Mouse (Mus musculus) c-Kit-negative CD71-positive TER-119-positive erythroid progenitor cells, embryonic 14.5 days (primary cell): ENCODE measurements around the gene 1700014D04Rik.
"Not testable (repeated sequence)": the region's sequence is repeated elsewhere in the genome, so short reads cannot be mapped to it uniquely, and the experiment has no call there.

Source experiments
- DNase-seq: peaks from one replicate; pipeline ENCODE4 v3.0.0-alpha.2; 2013; ENCODE audit warnings: low read depth, low spot score

Gene 1700014D04Rik

DNA sequence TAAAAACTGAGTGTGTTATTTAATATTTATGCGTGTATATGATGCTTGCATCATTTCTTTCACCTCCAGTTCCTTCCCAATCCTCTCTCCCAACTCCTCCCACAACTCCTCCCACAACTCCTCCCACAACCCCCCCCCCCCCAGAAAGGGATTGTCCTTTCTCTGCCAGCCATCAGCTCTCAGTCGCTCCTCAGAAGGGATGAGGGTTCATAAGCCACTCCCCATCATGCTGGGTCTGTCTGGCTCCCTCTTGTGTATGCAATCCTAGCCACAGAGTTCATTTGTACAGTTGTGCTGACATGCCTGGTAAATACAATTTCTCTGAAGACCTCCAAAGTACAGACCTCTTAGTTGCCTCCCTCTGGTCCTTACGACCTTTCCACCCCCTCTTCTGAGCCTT, 11.4 kb downstream of the 1700014D04Rik start:
- no peak for DNase-seq

DNA sequence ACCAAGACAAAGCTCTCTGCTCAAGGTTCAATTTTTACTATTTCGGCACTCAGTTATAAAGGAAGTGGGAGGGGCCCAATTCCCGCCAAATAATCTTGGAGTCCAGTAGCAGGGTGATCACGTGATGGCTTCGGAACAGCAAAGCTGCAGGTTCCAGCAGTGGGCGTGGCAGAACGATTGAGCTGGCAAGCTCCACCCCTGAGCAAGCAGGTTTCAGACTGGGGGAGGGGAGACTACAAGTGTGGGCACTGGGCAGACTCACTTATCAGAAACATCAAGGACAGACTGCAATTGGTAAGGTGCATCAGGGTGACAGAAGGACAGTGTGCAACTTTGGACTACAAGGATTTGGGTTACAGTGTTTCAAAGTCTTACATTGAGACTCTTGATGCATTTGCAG, 12.2 kb downstream of the 1700014D04Rik start:
- DNase-seq, result not testable (repeated sequence)

DNA sequence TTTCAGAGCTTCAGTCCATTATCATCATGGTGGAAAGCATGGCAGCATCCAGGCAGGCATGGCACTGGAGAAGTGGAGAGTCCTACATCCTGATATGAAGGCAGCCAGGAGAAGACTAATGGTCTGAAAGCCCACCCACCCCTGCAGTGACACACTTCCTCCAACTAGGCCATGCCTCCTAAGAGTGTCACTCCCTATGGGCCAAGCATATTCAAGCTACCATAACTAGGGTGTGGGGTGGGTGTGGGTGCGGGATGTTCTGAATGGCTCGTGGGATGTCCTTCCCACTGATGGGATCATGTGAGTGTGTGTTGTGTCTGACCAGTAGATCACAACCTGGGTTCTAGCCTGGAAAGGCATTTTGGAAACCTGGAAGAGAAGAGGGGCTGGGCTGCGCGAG, 12.6 kb downstream of the 1700014D04Rik start:
- no peak for DNase-seq

DNA sequence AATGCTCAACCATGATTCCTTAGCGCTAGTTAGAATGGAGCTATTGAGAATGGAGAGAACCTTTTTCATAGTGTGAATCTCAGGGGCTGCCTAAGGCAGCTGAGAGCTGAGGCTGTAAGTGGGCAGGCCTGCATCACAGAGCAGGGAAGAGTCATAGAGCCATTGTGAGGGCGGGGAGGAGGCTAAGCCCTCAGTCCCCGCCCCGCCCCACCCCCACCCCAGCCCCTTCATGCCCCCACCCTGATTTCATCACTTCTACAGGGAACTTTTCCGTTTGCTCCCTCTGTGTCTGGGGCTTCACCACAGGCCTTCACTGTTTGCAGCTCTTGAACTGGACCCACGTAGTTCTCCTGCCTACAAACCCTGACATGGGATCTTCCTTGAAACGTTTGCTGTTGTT, 14.9 kb downstream of the 1700014D04Rik start, which contains the start of gene Spata31d1d:
Gene Spata31d1d, minus strand, starts transcription at position 101 of the 400 bp plus-strand sequence.
- no peak for DNase-seq

DNA sequence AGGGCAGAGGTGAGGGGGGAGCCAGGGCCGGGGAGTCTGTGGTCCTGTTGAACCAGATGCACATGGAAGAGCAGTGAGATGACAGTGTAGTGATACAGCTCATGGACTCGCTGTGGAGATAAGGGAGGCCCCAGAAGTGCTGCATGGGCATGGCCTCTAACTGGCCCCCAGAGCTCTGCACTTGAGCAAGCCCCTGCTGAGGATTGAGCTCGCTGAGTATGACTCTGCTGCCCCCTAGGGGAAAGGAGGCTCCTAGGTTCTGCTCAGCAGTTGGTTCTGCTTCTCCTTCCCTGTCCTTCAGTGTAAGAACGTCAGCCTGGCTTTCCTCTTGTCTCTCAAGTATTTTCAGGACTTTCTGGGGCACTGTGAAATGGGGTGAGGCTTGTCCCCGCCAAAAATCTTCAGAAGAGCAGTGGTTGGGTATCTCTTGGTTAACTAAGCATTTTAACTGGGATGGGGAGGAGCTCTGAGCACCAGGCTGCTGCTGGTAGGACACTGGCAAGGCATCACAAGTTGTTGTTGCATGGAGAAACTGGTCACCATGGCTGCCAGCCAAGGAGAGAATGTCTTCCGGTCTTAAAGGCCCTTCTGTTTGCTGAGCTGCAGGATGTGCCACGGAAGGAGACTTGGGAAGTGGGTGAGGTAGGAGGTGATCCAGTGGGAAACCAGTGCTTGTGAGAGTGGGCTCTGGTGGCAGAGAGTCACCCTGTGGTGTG, 18.0 kb downstream of the 1700014D04Rik start:
- peak; percentile 68 for DNase-seq

DNA sequence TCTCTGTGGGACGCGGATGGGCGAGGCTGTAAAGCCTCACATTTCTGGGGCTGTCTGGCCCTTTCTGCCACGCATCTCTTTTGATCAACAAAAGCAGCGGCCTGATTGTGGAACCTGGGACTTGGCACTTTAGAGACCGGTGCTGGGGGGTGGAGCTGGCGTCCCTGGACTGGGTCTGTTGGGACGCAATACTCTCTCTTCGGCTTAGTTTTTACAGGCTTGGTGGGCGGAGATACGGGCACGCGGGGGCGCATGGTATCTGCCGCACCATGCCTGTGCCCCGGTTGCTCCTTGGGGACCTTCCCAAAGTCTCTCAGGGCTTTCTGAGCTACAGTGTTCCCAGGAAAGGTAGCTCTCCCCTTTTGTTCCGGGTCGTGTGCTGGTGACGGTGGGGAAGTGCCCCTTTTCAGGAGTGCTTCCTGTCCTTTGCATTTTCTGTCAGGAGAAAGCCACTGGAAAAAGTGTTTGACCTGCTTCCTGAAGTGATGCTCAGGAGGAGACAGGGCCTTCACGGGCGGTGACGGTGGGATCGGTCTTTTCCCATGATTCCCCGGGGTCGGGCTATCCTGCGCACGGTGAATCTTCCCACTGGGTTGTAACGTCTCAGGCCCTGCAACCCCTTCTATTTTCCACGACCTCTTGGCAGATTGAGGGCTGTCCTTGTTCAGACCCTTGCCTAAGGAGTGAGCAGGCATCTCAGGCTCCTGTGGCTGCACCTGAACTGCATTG, 20.2 kb downstream of the 1700014D04Rik start:
- DNase-seq, result no peak

DNA sequence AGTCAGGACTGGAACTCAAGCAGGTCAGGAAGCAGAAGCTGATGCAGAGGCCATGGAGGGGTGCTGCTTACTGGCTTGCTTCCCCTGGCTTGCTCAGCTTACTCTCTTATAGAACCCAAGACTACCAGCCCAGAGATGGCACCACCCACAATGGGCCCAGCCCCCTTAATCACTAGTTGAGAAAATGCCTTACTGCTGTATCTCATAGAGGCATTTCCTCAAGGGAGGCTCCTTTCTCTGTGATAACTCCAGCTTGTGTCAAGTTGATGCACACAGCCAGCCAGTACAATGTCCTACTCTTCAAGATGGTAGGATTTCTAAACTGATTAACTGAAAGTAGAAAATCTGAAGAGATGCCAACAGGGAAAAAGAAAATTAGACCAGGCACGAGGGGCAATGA, 24.5 kb downstream of the 1700014D04Rik start:
- DNase-seq, result not testable (repeated sequence)

DNA sequence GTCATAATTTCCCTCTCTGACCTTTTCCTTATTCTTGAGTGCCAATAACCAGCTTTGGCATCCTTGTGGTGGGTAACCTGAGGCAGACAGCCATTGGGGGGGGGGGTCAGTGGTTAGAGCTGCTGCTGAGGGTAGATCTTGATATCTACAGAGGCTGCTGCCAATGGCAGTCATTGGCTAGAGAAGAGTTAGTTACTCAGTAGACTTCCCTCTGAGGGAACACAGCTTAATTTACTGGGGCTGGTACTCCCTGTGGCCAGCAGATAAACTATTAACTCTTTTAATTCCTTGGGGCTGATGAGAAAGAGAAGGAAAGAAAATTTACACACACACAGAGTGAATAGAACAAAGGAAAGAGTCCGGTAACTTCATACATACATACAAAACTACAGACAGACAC, 27.1 kb downstream of the 1700014D04Rik start:
- no peak for DNase-seq

DNA sequence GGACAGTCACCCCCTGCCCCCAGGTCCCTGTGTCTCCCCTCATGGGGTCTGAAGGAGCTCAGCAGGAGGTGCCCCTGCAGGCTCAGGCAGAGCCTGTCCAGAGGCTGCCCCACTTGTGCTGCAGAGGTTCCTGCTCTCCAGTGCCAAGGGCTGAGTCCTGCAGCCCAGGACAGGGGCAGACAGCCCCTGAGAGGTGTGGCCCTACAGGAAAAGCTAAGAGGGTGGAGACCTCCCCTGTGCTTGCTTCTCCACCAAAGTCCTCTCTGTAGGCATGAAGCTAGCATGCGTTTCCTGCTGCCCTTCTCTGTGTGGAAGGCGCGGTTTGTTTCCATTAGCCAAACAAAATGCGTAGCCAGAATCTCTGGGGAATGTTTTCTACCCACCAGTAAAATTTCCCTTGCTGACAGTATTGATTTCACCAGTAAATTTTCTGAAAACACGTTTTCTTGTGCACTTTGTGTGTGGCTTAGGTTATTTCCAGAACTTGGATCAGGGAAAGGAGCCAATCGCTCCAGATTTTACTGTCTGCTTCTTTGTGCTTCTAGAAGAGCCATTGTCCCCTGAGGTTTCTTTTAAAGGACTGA, 27.6 kb downstream of the 1700014D04Rik start:
- not testable (repeated sequence) for DNase-seq

DNA sequence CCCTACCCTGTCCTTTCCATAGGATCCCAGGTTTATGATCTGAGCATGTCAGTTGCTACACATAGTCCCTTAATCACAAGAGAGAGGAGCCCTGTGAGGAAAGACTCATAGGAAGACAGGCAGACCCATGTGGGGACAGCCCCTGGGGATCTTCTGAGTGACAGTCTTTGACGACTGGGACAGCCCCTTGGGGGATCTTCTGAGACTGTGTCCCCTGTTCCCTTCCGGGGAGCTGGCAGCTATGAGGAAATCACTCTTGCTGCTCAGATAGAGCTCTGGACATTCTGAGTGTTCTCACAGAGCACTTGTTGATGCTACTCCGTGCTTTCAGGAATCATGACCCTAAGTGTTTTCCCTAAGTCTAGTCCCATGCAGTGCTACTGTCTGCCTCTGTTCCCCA, 32.8 kb downstream of the 1700014D04Rik start:
- no peak for DNase-seq

DNA sequence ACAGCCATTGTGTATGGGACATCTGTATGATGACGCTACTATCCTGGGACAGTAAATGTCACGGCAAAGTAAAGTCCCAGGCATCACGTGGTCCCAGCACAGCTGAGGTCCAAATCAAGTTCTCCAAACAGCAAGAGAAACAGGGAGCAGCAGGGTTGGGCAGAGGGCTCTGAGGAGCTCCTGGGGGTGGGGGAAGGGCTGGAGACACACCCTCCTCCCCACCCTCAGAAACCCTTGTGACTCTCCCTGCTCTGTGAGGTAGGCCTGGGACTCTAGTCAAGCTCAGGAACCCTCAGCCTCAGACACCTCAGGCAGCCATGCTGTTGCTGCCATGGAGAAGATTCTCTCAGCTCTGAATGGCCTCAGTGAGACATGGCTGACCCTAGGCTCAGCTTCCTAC, 34.6 kb downstream of the 1700014D04Rik start, which contains the start of gene Spata31d1b:
Gene Spata31d1b, plus strand, starts transcription at position 301 of the 400 bp plus-strand sequence.
- not testable (repeated sequence) for DNase-seq

DNA sequence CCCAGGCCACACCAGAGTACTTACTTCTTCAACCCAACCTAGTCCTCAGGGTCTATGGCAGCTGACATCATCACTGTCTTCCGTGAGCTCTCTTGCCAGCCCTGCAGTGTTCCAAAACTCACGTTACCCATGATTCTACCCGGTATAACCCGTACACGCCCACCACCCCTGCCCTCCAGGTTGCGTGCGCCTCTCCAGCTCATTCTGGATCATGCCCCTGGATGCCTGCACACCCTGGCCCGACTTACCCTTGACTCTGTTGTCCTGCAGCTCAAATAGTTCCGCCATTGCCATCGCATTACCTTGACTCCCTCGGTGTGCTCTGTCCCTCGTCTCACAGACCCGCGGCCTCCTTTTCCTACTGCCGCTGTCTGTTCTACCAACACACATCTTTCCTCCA, 36.3 kb downstream of the 1700014D04Rik start, which contains the start of gene Spata31d1a:
Gene Spata31d1a, minus strand, starts transcription at position 101 of the 400 bp plus-strand sequence.
- no peak for DNase-seq

DNA sequence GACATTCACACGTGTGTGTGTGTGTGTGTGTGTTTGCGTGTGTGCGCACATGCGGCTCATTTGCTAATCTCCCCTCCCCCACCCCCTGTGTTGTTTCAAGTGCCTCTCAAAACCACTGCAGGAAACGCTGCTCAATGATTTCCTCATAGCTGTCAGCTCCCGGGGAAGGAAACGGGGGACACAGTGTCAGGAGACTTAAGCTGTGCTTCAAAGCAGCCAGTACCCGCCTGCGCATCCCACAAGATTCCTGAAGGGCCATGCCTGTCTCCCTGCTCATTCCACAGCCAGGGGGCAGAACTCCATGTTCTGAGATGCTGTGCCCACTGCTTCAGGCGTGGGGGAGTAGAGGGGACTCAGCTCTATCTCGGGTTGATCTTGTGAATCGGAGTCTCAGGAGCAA, 42.0 kb downstream of the 1700014D04Rik start:
- no peak for DNase-seq

DNA sequence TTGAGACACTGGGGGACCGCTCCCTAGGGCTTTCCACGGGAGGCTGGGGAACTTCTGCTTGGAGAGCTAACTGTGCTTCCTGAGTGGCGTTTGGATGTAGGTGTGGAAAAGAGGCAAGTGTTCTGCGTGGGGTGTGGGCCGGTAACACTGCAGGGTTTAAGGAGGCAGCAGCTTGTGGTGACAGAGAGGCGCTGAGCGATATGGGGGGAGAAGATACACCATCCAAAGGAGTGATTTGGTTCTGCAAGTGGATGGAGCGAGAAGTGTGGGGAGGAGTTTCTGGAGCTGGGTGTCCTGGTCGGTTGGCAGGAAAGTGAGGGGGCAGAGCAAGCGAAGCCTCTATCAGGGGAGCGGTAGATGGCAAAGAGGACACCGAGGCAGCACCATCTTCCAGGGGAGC, 43.0 kb downstream of the 1700014D04Rik start:
- no peak for DNase-seq

DNA sequence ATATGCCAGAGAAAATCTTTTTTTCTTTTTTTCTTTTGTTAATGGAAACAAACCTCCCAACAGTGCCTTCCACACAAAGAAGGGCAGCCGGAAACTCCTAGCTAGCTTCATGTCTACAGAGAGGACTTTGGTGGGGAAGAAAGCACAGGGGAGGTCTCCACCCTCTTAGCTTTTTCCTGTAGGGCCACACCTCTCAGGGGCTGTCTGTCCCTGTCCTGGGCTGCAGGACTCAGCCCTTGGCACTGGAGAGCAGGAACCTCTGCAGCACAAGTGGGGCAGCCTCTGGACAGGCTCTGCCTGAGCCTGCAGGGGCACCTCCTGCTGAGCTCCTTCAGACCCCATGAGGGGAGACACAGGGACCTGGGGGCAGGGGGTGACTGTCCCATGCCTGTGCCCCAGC, 46.4 kb downstream of the 1700014D04Rik start:
- DNase-seq, result not testable (repeated sequence)

DNA sequence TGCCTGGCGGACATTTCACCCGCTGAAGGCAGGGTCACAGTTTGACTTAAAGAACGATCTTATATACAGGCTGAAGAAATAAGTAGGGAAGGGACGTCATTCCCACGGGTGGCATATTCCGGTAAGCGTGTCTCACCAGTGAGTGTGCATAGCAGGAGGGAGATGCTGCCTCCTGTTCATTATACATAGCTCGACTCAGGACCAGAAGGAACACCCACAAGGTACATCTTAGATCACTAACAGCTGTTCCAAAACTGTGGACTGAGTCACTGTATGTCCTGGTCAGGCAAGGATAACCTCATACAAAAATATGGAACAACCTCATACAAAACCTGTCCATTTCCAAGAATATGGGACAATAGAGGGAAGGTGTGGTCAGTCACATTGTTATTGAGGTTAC, 47.4 kb downstream of the 1700014D04Rik start:
- DNase-seq, result no peak

DNA sequence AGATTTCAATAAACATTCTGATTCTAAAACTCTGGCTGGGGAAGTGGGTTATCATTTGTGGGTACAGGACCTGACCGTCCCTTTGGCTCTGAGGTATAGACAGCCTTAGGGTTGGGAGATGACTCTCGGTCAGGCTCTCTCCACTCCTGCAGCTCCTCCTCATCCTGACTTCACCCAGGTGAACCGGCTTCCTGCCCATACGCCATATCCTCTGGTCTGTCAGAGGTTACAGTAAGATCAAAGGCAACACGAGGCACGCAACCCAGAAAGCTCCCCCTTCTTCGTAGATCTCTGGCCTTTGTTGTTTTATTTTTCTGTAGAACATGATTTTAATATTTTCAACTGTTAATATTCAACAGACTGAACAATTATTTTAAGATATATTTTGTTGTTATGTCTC, 50.8 kb downstream of the 1700014D04Rik start:
- no peak for DNase-seq

DNA sequence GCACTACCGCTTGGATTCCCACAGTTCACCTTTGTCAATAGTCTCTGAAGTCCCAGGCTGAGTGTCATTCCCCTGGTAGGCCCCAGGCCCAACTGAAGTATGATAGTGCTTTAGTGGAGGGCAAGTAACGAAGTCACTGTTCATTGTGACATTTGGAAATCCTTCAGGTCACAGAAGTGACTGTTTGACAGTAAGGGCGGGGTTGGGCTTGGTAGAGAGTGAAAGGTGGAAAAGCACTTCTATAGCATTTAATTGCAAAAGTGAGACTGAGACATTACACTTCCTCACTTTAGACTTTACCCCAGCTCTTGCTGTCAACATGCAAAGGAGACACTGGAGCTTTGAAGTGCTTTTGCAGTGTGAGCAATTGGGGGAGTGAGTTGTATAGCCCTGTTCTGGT, 52.5 kb downstream of the 1700014D04Rik start, which contains the start of gene 4921517D22Rik:
Gene 4921517D22Rik, minus strand, starts transcription at position 101 of the 400 bp plus-strand sequence.
- DNase-seq, result no peak

DNA sequence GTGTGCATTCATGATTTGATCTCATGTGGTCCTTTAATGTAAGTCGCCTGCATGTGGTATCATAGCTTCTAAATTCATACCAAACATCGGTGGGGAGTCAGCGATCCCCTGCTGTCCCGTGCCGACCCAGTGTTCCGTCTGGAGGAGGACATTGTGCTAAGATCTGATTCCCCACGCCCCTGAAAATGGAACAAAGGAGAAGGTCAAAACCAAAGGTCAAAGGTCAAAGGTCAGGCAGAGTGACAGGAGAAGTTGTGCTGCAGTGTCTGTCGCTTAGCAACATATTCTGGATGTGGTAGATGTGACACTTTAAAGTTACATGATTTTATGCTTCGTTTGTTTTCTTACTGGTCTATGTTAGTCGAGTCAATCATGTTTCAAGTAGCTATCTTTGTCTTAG, 55.1 kb downstream of the 1700014D04Rik start:
- DNase-seq, result no peak
